Comparison of ENCODE assay signal across 8 mouse cellular contexts in genomic region chr12:99640214-99641151, GRCm38 (mm10).
DNase-seq lines count a peak whose midpoint lies in the region; ATAC-seq and TF ChIP-seq lines count a peak whose summit lies in the region.

No protein-coding gene starts in this region.

- H3K9ac ChIP-seq in liver, embryonic 12.5 days, result no peak overlapping the region

- H3K27me3 ChIP-seq in liver, embryonic 12.5 days (replicated peaks), result no peaks in the 10 kb centered on the region
- no peaks in the 10 kb centered on the region for H3K27me3 ChIP-seq in myocyte (ENCODE audit: control insufficient read depth, insufficient read depth, insufficient read length)

- no peaks in the 10 kb centered on the region for H3K36me3 ChIP-seq in liver, embryonic 12.5 days
- H3K36me3 ChIP-seq in myocyte (ENCODE audit: control insufficient read depth, insufficient read depth), result no peaks in the 10 kb centered on the region

- peak overlapping the region; percentile 57; the same call in 1 of the 2 replicates for H3K27ac ChIP-seq in left cerebral cortex, adult 2 months
- H3K27ac ChIP-seq in liver, embryonic 12.5 days, result no peak overlapping the region

- DNase-seq in left cerebral cortex, adult 2 months (ENCODE audit: extremely low spot score in 1 of 2, low spot score in 2 of 2), result peak in 1 of 2 experiments; percentile 13
- no peak for DNase-seq in left cerebral cortex, adult 18-20 months (ENCODE audit: low spot score in 2 of 2)
- peak; percentile 53 for DNase-seq in embryo, embryonic 11 days
- DNase-seq in heart, postnatal 10 days, result peak; percentile 28 to 37
- DNase-seq in thymus, postnatal 14 days, result peak; percentile 77
- no peak for DNase-seq in right cerebral cortex, postnatal 14 days

- peaks cover 32% of the 10 kb centered on the region for H3K9me3 ChIP-seq in liver, embryonic 12.5 days (replicated peaks)

- TF ChIP-seq CTCF in left cerebral cortex, adult 2 months (IDR thresholded peaks at IDR 0.05), result no peak

- ATAC-seq in liver, embryonic 12.5 days, result no peak

- TF ChIP-seq POLR2A in myocyte (IDR thresholded peaks at IDR 0.05; ENCODE audit: insufficient read length, low read depth), result no peak

- H3K4me3 ChIP-seq in left cerebral cortex, adult 2 months, result peak overlapping the region; percentile 15; the same call in 1 of the 2 replicates
- H3K4me3 ChIP-seq in liver, embryonic 12.5 days, result no peak overlapping the region
- peak overlapping the region; percentile 5 for H3K4me3 ChIP-seq in myocyte

- H3K4me2 ChIP-seq in liver, embryonic 12.5 days, result peak overlapping the region; percentile 45
- peak overlapping the region; percentile 63 for H3K4me2 ChIP-seq in myocyte (ENCODE audit: low read depth)

- intact Hi-C loops in left cerebral cortex, adult 2 months (cut with DNase I), result no loop called here
- intact Hi-C loops in heart, postnatal 10 days (cut with DNase I), result no loop called here

- 0 out of 2 replicates have a peak, but pooled peaks cover 3% of the 10 kb centered on the region for H3K4me1 ChIP-seq in liver, embryonic 12.5 days

- H3ac ChIP-seq in myocyte (ENCODE audit: control insufficient read depth, insufficient read length), result no peak overlapping the region

- no peaks in the 10 kb centered on the region for H3K79me2 ChIP-seq in myocyte (ENCODE audit: control insufficient read depth, insufficient read depth)

- WGBS in liver, embryonic 12.5 days (ENCODE audit: insufficient replicate concordance), result 15% methylated on average over 18 of the region's 18 CpGs

TF ChIP-seq in myocyte, 11 proteins besides CTCF, POLR2A, EP300 and RAD21:
- TF ChIP-seq E2F4 (IDR thresholded peaks at IDR 0.05; ENCODE audit: insufficient read depth), result no peak
- no peak for TF ChIP-seq CEBPB (IDR thresholded peaks at IDR 0.05; ENCODE audit: insufficient read depth, poor library complexity, severe bottlenecking)
- no peak for TF ChIP-seq SRF (IDR thresholded peaks at IDR 0.05; ENCODE audit: control insufficient read depth, insufficient read length, low read depth)
- no peak for TF ChIP-seq USF1 (IDR thresholded peaks at IDR 0.05; ENCODE audit: low read depth)
- no peak for TF ChIP-seq TCF12 (IDR thresholded peaks at IDR 0.05; ENCODE audit: insufficient read depth, poor library complexity, severe bottlenecking)

Comparison
In these comparisons a context has a peak if more than half of its experiments do, and no peak if none do; other contexts are left out.
1. DNase-seq: peak in embryo, embryonic 11 days (single experiment), heart, postnatal 10 days (2 of 2) and thymus, postnatal 14 days (single experiment); none in left cerebral cortex, adult 18-20 months (0 of 2) and right cerebral cortex, postnatal 14 days (single experiment).